Mouse (Mus musculus) midbrain, embryonic 12.5 days (tissue): ENCODE measurements around the gene Cox19. TPM values are rescaled to one million over a fixed set of nuclear protein-coding genes. Genes with fewer than 3 reads are reported as not detected.
A peak's percentile ranks its signal among the peaks of the same experiment; 100 is the strongest.

Experiments
- ATAC-seq: fragments of 200-750 bp; cut with Nextera tagmentation; 2 replicates; pipeline ENCODE4 v1.8.0; 2017; ENCODE audit warnings: low read depth, moderate TSS enrichment, moderate library complexity; ENCODE audit not compliant: low FRiP score
- H3K27ac ChIP-seq: fragments of 300-500 bp; sonication (generic); replicated peaks from 2 replicates; pipeline ENCODE4 v1.5.1; 2016; ENCODE audit warnings: mild to moderate bottlenecking
- H3K27me3 ChIP-seq: fragments of 300-500 bp; sonication (generic); 2 replicates; pipeline ENCODE4 v1.6.1; 2016; ENCODE audit warnings: mild to moderate bottlenecking
- H3K36me3 ChIP-seq: fragments of 300-500 bp; sonication (generic); 2 replicates; pipeline ENCODE4 v1.6.1; 2016
- H3K4me1 ChIP-seq: fragments of 300-500 bp; sonication (generic); 2 replicates; pipeline ENCODE4 v1.6.1; 2016
- H3K4me2 ChIP-seq: fragments of 300-500 bp; sonication (generic); replicated peaks from 2 replicates; pipeline ENCODE4 v1.6.1; 2016; ENCODE audit warnings: mild to moderate bottlenecking, moderate library complexity
- H3K4me3 ChIP-seq: fragments of 300-500 bp; sonication (generic); 2 replicates; pipeline ENCODE4 v1.5.1; 2016; ENCODE audit warnings: mild to moderate bottlenecking
- H3K9ac ChIP-seq: fragments of 300-500 bp; sonication (generic); replicated peaks from 2 replicates; pipeline ENCODE4 v1.6.1; 2016; ENCODE audit warnings: mild to moderate bottlenecking, moderate library complexity
- H3K9me3 ChIP-seq: fragments of 300-500 bp; sonication (generic); 2 replicates; pipeline ENCODE4 v1.6.1; 2016; ENCODE audit warnings: mild to moderate bottlenecking
- WGBS: fragments of 180-500 bp; shearing (Covaris S2); methylation state at CpG from one replicate; pipeline ENCODE4 v1.1.7; 2016; 5-methylcytosine and 5-hydroxymethylcytosine counted together
- microRNA counts: library from miRNA; unstranded; fragments of <30 nt; microRNA quantifications from one replicate; lab custom pipeline; 2017
- microRNA-seq: library from miRNA; unstranded; fragments of <30 nt; microRNA quantifications from one replicate; pipeline ENCODE4, GENCODE M21; 2017
- polyA plus RNA-seq: library from polyadenylated mRNA; unstranded; fragments of >200 nt; fragmentation: Nextera tagmentation; extraction: Ambion mirVana; gene quantifications from 2 replicates; pipeline ENCODE4 v1.2.1, GENCODE M21; 2016

Cox19 gene
- polyA plus RNA-seq, 1 experiment from 2014 or later = 121 TPM

- Histone ChIP-seq H3K9ac (no peak overlapping the region), H3K4me2 (no peak overlapping the region), H3K4me3 (no peak overlapping the region), H3K9me3 (no peaks in the 10 kb centered on the region), H3K27me3 (no peaks in the 10 kb centered on the region), H3K27ac (no peak overlapping the region), H3K4me1 (no peaks in the 10 kb centered on the region), H3K36me3 (no peaks in the 10 kb centered on the region)
- 88% methylated on average over 6 of the region's 6 CpGs for WGBS
- ATAC-seq = no peak
These were observed 49.1 kb downstream of the Cox19 start for GRCm38 (mm10) chr5:139302101-139302500.

DNA sequence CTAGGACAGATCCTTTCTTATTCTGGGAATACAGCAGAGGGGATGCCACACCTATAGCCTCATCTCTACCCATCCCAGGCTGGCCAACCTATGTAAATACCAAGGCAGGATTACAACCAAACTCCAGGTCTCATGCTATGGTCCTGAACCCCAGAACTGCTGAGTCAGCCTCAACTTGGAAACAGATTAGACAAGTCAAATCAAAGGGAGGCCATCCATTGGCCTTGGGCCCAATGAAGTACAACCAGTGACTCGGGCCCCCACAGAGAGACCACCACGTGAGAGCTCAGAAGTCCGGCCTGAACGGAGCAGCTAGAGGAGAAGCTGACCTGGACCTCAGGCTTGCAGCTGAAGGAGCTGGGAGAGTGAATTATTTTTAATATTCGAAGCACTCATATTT is 53.5 kb downstream of the Cox19 start:
- no peak for ATAC-seq
- Histone ChIP-seq H3K9me3 (no peaks in the 10 kb centered on the region; the same call in 1 of the 2 replicates), H3K27ac (no peak overlapping the region), H3K4me3 (no peak overlapping the region), H3K36me3 (no peaks in the 10 kb centered on the region), H3K4me1 (no peaks in the 10 kb centered on the region), H3K4me2 (no peak overlapping the region), H3K27me3 (no peaks in the 10 kb centered on the region), H3K9ac (no peak overlapping the region)
- WGBS = 76% methylated on average over 5 of the region's 5 CpGs

- no peaks in the 10 kb centered on the region for H3K4me1 ChIP-seq
- H3K27me3 ChIP-seq = no peaks in the 10 kb centered on the region
- H3K9me3 ChIP-seq = no peaks in the 10 kb centered on the region; the same call in 1 of the 2 replicates
- no peak overlapping the region for H3K27ac ChIP-seq
- no peak for ATAC-seq
- H3K4me2 ChIP-seq = no peak overlapping the region
- 90% methylated on average over 10 of the region's 10 CpGs for WGBS
- no peak overlapping the region for H3K4me3 ChIP-seq
- H3K36me3 ChIP-seq = no peaks in the 10 kb centered on the region
- H3K9ac ChIP-seq = no peak overlapping the region
These were observed 54.1 kb downstream of the Cox19 start for GRCm38 (mm10) chr5:139297092-139297491.

- no peak for ATAC-seq
- no peak overlapping the region for H3K4me3 ChIP-seq
- no peaks in the 10 kb centered on the region for H3K27me3 ChIP-seq
- no peaks in the 10 kb centered on the region; the same call in 1 of the 2 replicates for H3K9me3 ChIP-seq
- no peak overlapping the region for H3K9ac ChIP-seq
- H3K4me2 ChIP-seq = no peak overlapping the region
- no peaks in the 10 kb centered on the region for H3K4me1 ChIP-seq
- WGBS = 88% methylated on average over 2 of the region's 2 CpGs
- H3K27ac ChIP-seq = no peak overlapping the region
- H3K36me3 ChIP-seq = no peaks in the 10 kb centered on the region
These were observed 57.1 kb downstream of the Cox19 start for GRCm38 (mm10) chr5:139294089-139294488.

DNA sequence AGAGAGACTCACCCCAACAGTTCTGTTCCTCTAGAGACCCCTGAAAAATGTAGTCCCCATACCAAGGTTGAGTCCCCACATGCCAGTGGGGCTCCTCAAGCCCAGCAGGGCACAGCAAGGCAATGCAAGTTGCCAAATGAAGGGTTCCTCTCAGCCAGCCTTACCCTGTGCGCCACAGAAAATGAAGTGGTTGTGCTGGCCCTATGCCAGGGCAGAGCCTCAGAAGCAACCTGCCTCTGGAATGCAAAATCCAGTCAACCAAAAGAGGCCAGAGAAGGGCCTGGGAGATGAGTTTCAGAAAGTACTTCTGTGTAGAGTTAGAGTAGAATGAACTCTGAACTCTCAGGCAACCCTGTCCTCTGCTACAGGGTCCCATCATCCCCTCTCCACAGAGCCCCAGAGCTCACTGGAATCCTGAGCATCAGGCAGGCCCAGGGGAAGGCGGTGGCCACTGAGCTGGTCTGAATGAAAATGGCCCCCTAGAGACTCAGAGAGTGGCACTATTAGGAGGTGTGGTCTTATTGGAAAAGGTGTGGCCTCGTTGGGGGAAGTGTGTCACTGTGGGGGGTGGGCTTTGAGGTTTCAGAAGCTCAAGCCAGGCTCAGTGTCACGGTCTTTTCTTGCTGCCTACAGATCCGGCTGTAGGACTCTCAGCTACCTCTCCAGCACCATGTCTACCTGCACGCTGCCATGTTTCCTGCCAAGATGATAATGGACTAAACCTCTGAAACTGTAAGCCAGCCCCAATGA is 59.2 kb downstream of the Cox19 start:
- H3K9me3 ChIP-seq = no peaks in the 10 kb centered on the region; the same call in 1 of the 2 replicates
- ATAC-seq = no peak
- WGBS = 74% methylated on average over 6 of the region's 6 CpGs
- no peaks in the 10 kb centered on the region for H3K27me3 ChIP-seq
- H3K9ac ChIP-seq = no peak overlapping the region
- H3K4me3 ChIP-seq = no peak overlapping the region
- no peak overlapping the region for H3K4me2 ChIP-seq
- no peak overlapping the region for H3K27ac ChIP-seq
- no peaks in the 10 kb centered on the region for H3K36me3 ChIP-seq
- no peaks in the 10 kb centered on the region for H3K4me1 ChIP-seq

- Histone ChIP-seq H3K4me3 (no peak overlapping the region), H3K9me3 (no peaks in the 10 kb centered on the region; the same call in 1 of the 2 replicates), H3K27ac (no peak overlapping the region), H3K4me2 (no peak overlapping the region), H3K4me1 (no peaks in the 10 kb centered on the region), H3K36me3 (no peaks in the 10 kb centered on the region), H3K9ac (no peak overlapping the region), H3K27me3 (no peaks in the 10 kb centered on the region)
- ATAC-seq = no peak
- 87% methylated on average over 12 of the region's 12 CpGs for WGBS
These were observed 60.6 kb downstream of the Cox19 start for GRCm38 (mm10) chr5:139290467-139291259.

GRCm38 (mm10) chr5:139288591-139288990 is 62.6 kb downstream of the Cox19 start:
- H3K4me3 ChIP-seq = no peak overlapping the region

GRCm38 (mm10) chr5:139287787-139288186 is 63.4 kb downstream of the Cox19 start:
- WGBS = 90% methylated on average over 4 of the region's 4 CpGs
- no peak overlapping the region for H3K27ac ChIP-seq
- no peak overlapping the region for H3K4me2 ChIP-seq
- no peak overlapping the region for H3K4me3 ChIP-seq
- H3K36me3 ChIP-seq = no peaks in the 10 kb centered on the region
- H3K9me3 ChIP-seq = no peaks in the 10 kb centered on the region
- H3K4me1 ChIP-seq = no peaks in the 10 kb centered on the region
- ATAC-seq = no peak
- no peaks in the 10 kb centered on the region for H3K27me3 ChIP-seq
- H3K9ac ChIP-seq = no peak overlapping the region

More at GRCm38 (mm10) chr5:139288591-139288990, 62.6 kb downstream of the Cox19 start:
- Histone ChIP-seq H3K4me1 (no peaks in the 10 kb centered on the region), H3K27me3 (no peaks in the 10 kb centered on the region), H3K36me3 (no peaks in the 10 kb centered on the region), H3K27ac (no peak overlapping the region), H3K4me2 (no peak overlapping the region), H3K9ac (no peak overlapping the region), H3K9me3 (no peaks in the 10 kb centered on the region)
- WGBS = 86% methylated on average over 4 of the region's 4 CpGs
- ATAC-seq = no peak

DNA sequence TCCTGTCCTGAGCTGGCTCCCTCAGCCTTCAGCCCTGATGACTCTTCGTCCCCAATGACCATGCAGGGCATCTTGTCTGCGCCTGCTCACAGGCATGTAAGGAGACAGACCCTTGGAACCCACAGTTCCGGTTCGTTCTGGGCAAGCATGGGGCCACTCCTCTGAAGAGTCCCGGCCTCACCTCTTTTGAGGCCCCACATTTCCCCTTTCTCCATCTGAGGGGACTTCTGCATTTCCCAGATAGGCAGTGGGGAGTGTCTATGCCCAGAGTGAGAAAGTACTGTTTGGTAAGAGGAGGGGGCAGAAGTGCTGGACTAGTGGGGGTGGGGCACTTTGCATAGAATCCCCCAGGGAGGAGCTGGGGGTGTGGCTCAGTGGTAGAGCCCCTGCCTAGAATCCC is 64.1 kb downstream of the Cox19 start:
- Histone ChIP-seq H3K4me1 (no peaks in the 10 kb centered on the region), H3K9me3 (no peaks in the 10 kb centered on the region), H3K36me3 (no peaks in the 10 kb centered on the region), H3K9ac (no peak overlapping the region), H3K4me3 (no peak overlapping the region), H3K27ac (no peak overlapping the region), H3K27me3 (0 out of 2 replicates have a peak, but pooled peaks cover 3% of the 10 kb centered on the region), H3K4me2 (no peak overlapping the region)
- ATAC-seq = no peak
- 87% methylated on average over 5 of the region's 5 CpGs for WGBS

MicroRNAs within 50 kb of the gene (microRNA counts, 519-probe panel; counts per million panel counts)
- microRNA mmu-miR-339-3p (lab: Ali Mortazavi, UCI) (not detected), microRNA mmu-miR-339-5p (lab: Ali Mortazavi, UCI) (not detected)

Small RNA genes within 50 kb of the gene (microRNA-seq; reads per million reads assigned to microRNA genes)
- 530 reads per million, percentile 71 among the genes with 10 or more reads in this experiment for gene Mir339

Other genes starting within 250 kb of the Cox19 start
- gene Prkar1b, start 201.4 kb downstream of the Cox19 start, polyA plus RNA-seq = 45.5 and 50.4 TPM in 2 replicates
- gene Dnaaf5, start 201.2 kb downstream of the Cox19 start, polyA plus RNA-seq = 6.7 and 6.9 TPM in 2 replicates
- 48.1 and 53.1 TPM in 2 replicates for gene Sun1, start 150.8 kb downstream of the Cox19 start, polyA plus RNA-seq
- 130 and 132 TPM in 2 replicates for gene Get4, start 99.1 kb downstream of the Cox19 start, polyA plus RNA-seq
- 4.5 and 4.7 TPM in 2 replicates for gene Adap1, start 25.8 kb downstream of the Cox19 start, polyA plus RNA-seq
- gene Cyp2w1, start 1.2 kb upstream of the Cox19 start, polyA plus RNA-seq = 0.20 and 0.64 TPM in 2 replicates
- gene Gpr146, start 26.3 kb upstream of the Cox19 start, polyA plus RNA-seq = 1.8 and 2.6 TPM in 2 replicates
- gene C130050O18Rik, start 53.9 kb upstream of the Cox19 start, polyA plus RNA-seq = 0.22 and 0.36 TPM in 2 replicates
- gene Gper1, start 71.7 kb upstream of the Cox19 start, polyA plus RNA-seq = 2.3 and 3.7 TPM in 2 replicates
- 27.5 and 29.3 TPM in 2 replicates for gene 3110082I17Rik, start 109.1 kb upstream of the Cox19 start, polyA plus RNA-seq
- gene Zfand2a, start 133.1 kb upstream of the Cox19 start, polyA plus RNA-seq = 11.5 and 13.1 TPM in 2 replicates
- 84.9 and 90.8 TPM in 2 replicates for gene Uncx, start 192.1 kb upstream of the Cox19 start, polyA plus RNA-seq